Mouse (Mus musculus) pancreas, adult 10 weeks (tissue): Measurements from ENCODE around the gene Zscan5b. TPM values are rescaled to one million over a fixed set of nuclear protein-coding genes. Genes with fewer than 3 reads are reported as not detected.

Experiments
- polyA plus RNA-seq: library from polyadenylated mRNA; stranded (reverse); fragments of 350-450 nt; fragmentation: Illumina TruSeq; extraction: RNeasy Lipid Tissue Mini Kit (QIAGEN cat#74804); gene quantifications from one replicate; pipeline ENCODE4 v1.2.3, GENCODE M21; 2015; ENCODE audit warnings: low read depth, low replicate concordance; ENCODE audit not compliant: insufficient read depth

The Zscan5b gene
- not detected for polyA plus RNA-seq

GRCm38 (mm10) chr7:6221978-6222377, at the start of gene Zscan5b:
Zscan5b (plus strand) TSS chr7:6222278.

GRCm38 (mm10) chr7:6196790-6197189, 25.3 kb upstream of the Zscan5b start, which contains the start of gene Galp:
Galp (plus strand) TSS chr7:6197090.

GRCm38 (mm10) chr7:6252410-6252809, 30.3 kb downstream of the Zscan5b start, which contains the start of gene Epp13:
Epp13 (plus strand) TSS chr7:6252710.

GRCm38 (mm10) chr7:6285842-6286705, 64.0 kb downstream of the Zscan5b start, which contains the start of gene Zfp667:
Zfp667 (plus strand) TSS chr7:6286579.

Other genes with a start within 250 kb of the Zscan5b start
- gene Vmn1r65, start 211.3 kb upstream of the Zscan5b start, polyA plus RNA-seq, result not detected
- gene Nlrp4c, start 177.1 kb upstream of the Zscan5b start, polyA plus RNA-seq, result not detected
- 14.8 TPM for gene Zfp787, start 66.3 kb upstream of the Zscan5b start, polyA plus RNA-seq
- gene Zfp444, start 50.1 kb upstream of the Zscan5b start, polyA plus RNA-seq, result 5.9 TPM
- not detected for gene Galp, start 25.2 kb upstream of the Zscan5b start, polyA plus RNA-seq
- gene Epp13, start 30.4 kb downstream of the Zscan5b start, polyA plus RNA-seq, result not detected
- 2.5 TPM for gene Zfp667, start 64.3 kb downstream of the Zscan5b start, polyA plus RNA-seq
- gene Zfp583, start 109.0 kb downstream of the Zscan5b start, polyA plus RNA-seq, result 0.31 TPM
- gene Gm3854, start 121.5 kb downstream of the Zscan5b start, polyA plus RNA-seq, result 0.50 TPM
- gene Zfp78, start 141.0 kb downstream of the Zscan5b start, polyA plus RNA-seq, result 1.6 TPM
- 2.3 TPM for gene Zfp28, start 161.0 kb downstream of the Zscan5b start, polyA plus RNA-seq
- not detected for gene Smim17, start 176.4 kb downstream of the Zscan5b start, polyA plus RNA-seq
- not detected for gene Gm20715, start 188.0 kb downstream of the Zscan5b start, polyA plus RNA-seq
- not detected for gene Olfr1344, start 216.4 kb downstream of the Zscan5b start, polyA plus RNA-seq
- gene Olfr1336, start 233.9 kb downstream of the Zscan5b start, polyA plus RNA-seq, result not detected
- not detected for gene Olfr1346, start 244.8 kb downstream of the Zscan5b start, polyA plus RNA-seq